Mouse (Mus musculus) stomach, postnatal 0 days (tissue): ENCODE results near the gene Slc38a5. TPM values are rescaled to one million over a fixed set of nuclear protein-coding genes. Genes with fewer than 3 reads are reported as not detected.

ENCODE experiments used
- ATAC-seq: fragments of 200-750 bp; cut with Nextera tagmentation; 2 replicates; pipeline ENCODE4 v1.8.0; 2017; ENCODE audit not compliant: low FRiP score, low TSS enrichment
- DNase-seq: peaks from one replicate; pipeline ENCODE4 v3.0.0-alpha.2; 2016; ENCODE audit warnings: low spot score
- H3K27ac ChIP-seq: fragments of 300-500 bp; sonication (generic); replicated peaks from 2 replicates; pipeline ENCODE4 v1.5.1; 2014; ENCODE audit warnings: mild to moderate bottlenecking, control low read depth
- H3K27me3 ChIP-seq: fragments of 300-500 bp; sonication (generic); 2 replicates; pipeline ENCODE4 v1.6.1; 2014; ENCODE audit warnings: low read length; ENCODE audit not compliant: control insufficient read depth, insufficient read depth
- H3K36me3 ChIP-seq: fragments of 300-500 bp; sonication (generic); 2 replicates; pipeline ENCODE4 v1.6.1; 2014; ENCODE audit warnings: low read length, mixed read lengths; ENCODE audit not compliant: control insufficient read depth, insufficient read depth
- H3K4me1 ChIP-seq: fragments of 300-500 bp; sonication (generic); replicated peaks from 2 replicates; pipeline ENCODE4 v1.6.1; 2014; ENCODE audit warnings: antibody characterized with exemption; ENCODE audit not compliant: control insufficient read depth, insufficient read depth
- H3K4me2 ChIP-seq: fragments of 300-500 bp; sonication (generic); replicated peaks from 2 replicates; pipeline ENCODE4 v1.6.1; 2014; ENCODE audit warnings: low read depth, mild to moderate bottlenecking, control low read depth, moderate library complexity
- H3K4me3 ChIP-seq: fragments of 300-500 bp; sonication (generic); 2 replicates; pipeline ENCODE4 v1.5.1; 2014; ENCODE audit warnings: low read depth, low read length, control low read depth
- H3K9ac ChIP-seq: fragments of 300-500 bp; sonication (generic); 2 replicates; pipeline ENCODE4 v1.6.1; 2014; ENCODE audit warnings: mild to moderate bottlenecking, low read length, control low read depth, mixed read lengths
- H3K9me3 ChIP-seq: fragments of 300-500 bp; sonication (generic); 2 replicates; pipeline ENCODE4 v1.6.1; 2016; ENCODE audit warnings: low read length; ENCODE audit not compliant: control insufficient read depth
- CTCF ChIP-seq: IDR thresholded peaks from 2 replicates; pipeline ENCODE4 v1.5.1; 2016; ENCODE audit warnings: antibody characterized with exemption, low read depth, mild to moderate bottlenecking, moderate library complexity
- EP300 ChIP-seq: optimal IDR thresholded peaks from 2 replicates; pipeline ENCODE3; 2016; ENCODE audit warnings: antibody characterized with exemption
- WGBS: fragments of 180-500 bp; shearing (Covaris S2); extraction: QIAGEN DNeasy Blood & Tissue Kit; methylation state at CpG from one replicate; pipeline ENCODE4 v1.1.7; 2014; 5-methylcytosine and 5-hydroxymethylcytosine counted together
- polyA plus RNA-seq: library from polyadenylated mRNA; unstranded; fragments of >200 nt; fragmentation: Nextera tagmentation; extraction: Ambion mirVana; gene quantifications from 2 replicates; pipeline ENCODE4 v1.2.1, GENCODE M21; 2015

Slc38a5 gene
- 5.2 and 6.4 TPM in 2 replicates for polyA plus RNA-seq

DNA sequence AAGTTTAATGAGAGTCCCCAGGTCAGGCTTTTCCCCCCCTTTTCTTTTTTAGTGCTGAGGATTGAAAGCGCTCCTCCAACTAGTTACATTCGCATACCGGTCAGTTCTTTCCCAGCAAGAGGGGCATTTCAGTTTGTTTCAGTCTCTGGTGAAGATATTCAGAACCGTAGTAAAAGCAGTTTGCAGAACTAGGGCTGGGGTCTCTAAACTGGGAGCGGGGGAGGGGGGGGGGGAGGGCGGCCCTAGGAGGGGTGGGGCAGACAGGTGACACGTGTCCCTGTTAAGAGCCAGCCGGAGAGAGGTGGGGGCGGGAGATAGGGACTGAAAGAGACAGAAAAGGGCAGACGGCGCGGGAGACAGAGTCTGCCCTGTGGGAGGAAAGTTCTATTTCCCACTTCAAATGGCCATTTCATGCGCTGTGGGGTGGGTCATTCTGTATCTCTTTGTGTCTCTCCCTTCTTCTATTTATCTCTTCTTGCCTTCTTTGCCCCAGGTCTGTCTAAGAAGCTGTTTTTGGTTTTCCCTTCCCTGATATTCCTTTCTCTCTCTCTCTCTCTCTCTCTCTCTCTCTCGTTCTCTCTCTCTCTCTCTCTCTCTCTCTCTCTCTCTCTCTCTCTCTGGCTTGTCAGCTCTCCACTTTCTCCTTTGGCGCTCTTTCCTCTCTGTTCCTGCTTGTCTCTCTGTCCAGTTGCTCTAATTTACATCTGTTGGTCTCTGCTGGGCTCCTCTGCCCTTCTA, at the start of gene Slc38a5:
Gene Slc38a5 (plus strand): TSS at position 51 of the 738 bp plus-strand sequence.
- DNase-seq (no peak), ATAC-seq (no peak)
- Histone ChIP-seq H3K4me2 (peak within 1 kb of the TSS; percentile 44), H3K36me3 (no peaks in the 10 kb centered on the region), H3K9ac (no peak within 1 kb of the TSS), H3K27me3 (no peaks in the 10 kb centered on the region), H3K4me3 (peak within 1 kb of the TSS; percentile 20), H3K27ac (no peak within 1 kb of the TSS), H3K9me3 (no peaks in the 10 kb centered on the region), H3K4me1 (no peaks in the 10 kb centered on the region)
- no peak for TF ChIP-seq CTCF
- TF ChIP-seq EP300, result no peak
- 26% methylated on average over 11 of the region's 15 CpGs for WGBS

GRCm38 (mm10) chrX:8222296-8222677, 48.6 kb upstream of the Slc38a5 start:
- Histone ChIP-seq H3K9me3 (no peaks in the 10 kb centered on the region), H3K9ac (no peak overlapping the region), H3K36me3 (no peaks in the 10 kb centered on the region), H3K4me2 (no peak overlapping the region), H3K4me3 (no peak overlapping the region), H3K4me1 (no peaks in the 10 kb centered on the region), H3K27me3 (no peaks in the 10 kb centered on the region), H3K27ac (no peak overlapping the region)
- DNase-seq (no peak), ATAC-seq (no peak)
- 62% methylated on average over 3 of the region's 3 CpGs for WGBS
- no peak for TF ChIP-seq EP300
- no peak for TF ChIP-seq CTCF

DNA sequence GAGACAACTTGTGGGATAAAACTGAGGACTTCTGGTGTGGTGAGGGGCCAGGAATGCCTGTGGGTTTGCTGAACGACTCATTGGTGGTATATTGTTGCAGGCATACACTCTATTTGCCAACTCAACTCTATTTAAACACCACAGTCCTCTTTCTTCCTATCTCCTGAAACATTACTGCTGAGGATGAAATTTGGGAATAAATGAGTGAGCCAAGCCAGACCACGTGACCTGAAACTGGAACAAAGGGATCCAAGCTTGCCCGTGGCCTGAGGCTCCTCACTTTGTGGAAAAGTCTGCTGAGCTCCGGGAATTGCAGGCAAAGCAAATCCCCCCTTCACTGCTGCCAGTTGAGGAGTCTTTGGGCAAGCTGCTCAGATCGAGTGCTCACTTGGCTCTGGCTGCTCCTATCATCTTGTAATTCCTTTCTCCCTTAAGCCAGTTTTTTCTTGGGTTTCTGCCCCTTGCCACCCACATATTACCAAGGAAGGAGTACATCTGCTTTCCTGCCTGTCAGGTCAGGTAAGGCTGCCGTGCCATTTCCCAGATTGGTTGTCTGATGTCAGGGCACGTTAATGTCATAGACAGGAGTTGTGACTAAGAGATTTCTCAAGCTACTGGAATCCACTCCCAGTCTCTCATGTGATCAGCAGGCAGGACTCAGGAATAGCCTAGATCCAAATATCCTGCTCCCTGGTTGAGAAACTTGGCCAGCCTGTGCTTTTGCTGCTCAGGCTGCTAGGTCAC, 48.1 kb upstream of the Slc38a5 start:
- DNase-seq, result no peak
- Histone ChIP-seq H3K9ac (no peak overlapping the region), H3K4me1 (no peaks in the 10 kb centered on the region), H3K4me3 (no peak overlapping the region), H3K36me3 (no peaks in the 10 kb centered on the region), H3K4me2 (no peak overlapping the region), H3K27me3 (no peaks in the 10 kb centered on the region), H3K27ac (no peak overlapping the region), H3K9me3 (no peaks in the 10 kb centered on the region)
- TF ChIP-seq CTCF (no peak), EP300 (no peak)
- ATAC-seq, result no peak
- WGBS, result 41% methylated on average over 7 of the region's 7 CpGs

DNA sequence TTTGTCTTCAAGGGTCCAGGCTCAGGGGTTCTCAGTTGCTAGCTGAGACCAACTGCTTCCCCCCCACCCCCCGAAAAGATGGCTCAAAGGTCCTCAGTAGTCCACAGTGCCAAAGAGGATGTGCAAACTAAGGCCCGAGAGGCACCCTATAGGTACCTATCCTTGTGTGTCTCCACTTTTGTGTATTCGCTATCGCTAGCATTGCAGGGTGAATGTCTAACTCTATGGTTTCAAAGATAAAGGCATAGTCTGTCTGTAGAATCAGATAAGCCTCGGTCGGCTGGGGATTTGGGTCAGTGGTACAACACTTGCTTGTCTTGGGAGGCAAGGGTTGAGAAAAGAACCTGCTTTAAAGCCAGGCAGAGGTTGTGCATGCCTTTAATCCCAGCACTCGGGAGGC, 47.5 kb upstream of the Slc38a5 start:
- Histone ChIP-seq H3K36me3 (no peaks in the 10 kb centered on the region), H3K27ac (no peak overlapping the region), H3K4me1 (no peaks in the 10 kb centered on the region), H3K27me3 (no peaks in the 10 kb centered on the region), H3K9me3 (no peaks in the 10 kb centered on the region), H3K4me2 (no peak overlapping the region), H3K9ac (no peak overlapping the region), H3K4me3 (no peak overlapping the region)
- ATAC-seq (no peak), DNase-seq (no peak)
- TF ChIP-seq EP300, result no peak
- TF ChIP-seq CTCF, result no peak
- 87% methylated on average over 7 of the region's 7 CpGs for WGBS

DNA sequence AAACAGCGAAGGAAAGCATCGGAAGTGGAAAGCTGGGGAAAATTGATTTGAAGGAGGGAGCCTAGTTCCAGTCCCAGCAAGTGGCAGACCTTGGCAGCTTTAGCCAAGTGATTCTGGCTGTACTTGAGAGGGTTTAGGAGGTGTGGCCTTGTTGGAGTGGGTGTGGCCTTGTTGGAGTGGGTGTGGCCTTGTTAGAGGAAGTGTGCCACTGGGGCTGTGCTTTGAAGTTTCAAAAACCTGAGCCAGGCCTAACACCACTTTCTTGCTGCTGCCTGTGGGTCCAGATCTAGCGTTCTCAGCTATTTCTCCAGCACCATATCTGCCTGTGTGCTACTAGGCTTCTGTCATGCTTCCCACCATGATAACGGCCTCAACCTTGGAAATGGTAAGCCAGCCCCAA, 40.7 kb upstream of the Slc38a5 start:
- Histone ChIP-seq H3K27me3 (no peaks in the 10 kb centered on the region), H3K9me3 (no peaks in the 10 kb centered on the region), H3K9ac (no peak overlapping the region), H3K4me1 (no peaks in the 10 kb centered on the region), H3K4me3 (no peak overlapping the region), H3K27ac (no peak overlapping the region), H3K4me2 (no peak overlapping the region), H3K36me3 (no peaks in the 10 kb centered on the region)
- DNase-seq (no peak), ATAC-seq (no peak)
- no peak for TF ChIP-seq CTCF
- TF ChIP-seq EP300, result no peak
- WGBS, result 81% methylated on average over 4 of the region's 4 CpGs

DNA sequence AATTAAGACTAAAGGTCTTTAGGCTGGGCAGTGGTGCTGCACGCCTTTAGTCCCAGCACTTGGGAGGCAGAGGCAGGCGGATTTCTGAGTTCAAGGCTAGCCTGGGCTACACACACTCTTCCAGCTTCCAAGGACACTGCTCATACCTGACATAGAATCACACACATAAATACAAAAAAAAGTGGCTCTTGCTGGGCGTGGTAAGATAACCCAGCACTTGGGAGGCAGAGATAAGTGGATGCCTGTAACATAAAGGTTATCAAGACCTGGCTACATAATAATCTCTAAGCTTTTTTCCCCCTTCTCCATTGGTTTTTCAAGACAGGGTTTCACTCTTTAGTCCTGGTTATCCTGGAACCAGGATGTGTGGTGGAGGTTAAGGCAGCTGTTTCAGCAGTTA, 37.3 kb upstream of the Slc38a5 start:
- H3K27ac ChIP-seq, result no peak overlapping the region
- no peak overlapping the region for H3K9ac ChIP-seq
- H3K36me3 ChIP-seq, result no peaks in the 10 kb centered on the region
- TF ChIP-seq EP300 (no peak), CTCF (no peak)
- H3K4me3 ChIP-seq, result no peak overlapping the region
- H3K9me3 ChIP-seq, result no peaks in the 10 kb centered on the region
- WGBS, result 82% methylated on average over 3 of the region's 3 CpGs
- ATAC-seq (no peak), DNase-seq (no peak)
- H3K4me1 ChIP-seq, result no peaks in the 10 kb centered on the region
- H3K4me2 ChIP-seq, result no peak overlapping the region
- no peaks in the 10 kb centered on the region for H3K27me3 ChIP-seq
